Mouse (Mus musculus): ENCODE results near the gene Gm20931. TPM values are rescaled to one million over a fixed set of nuclear protein-coding genes. Genes with fewer than 3 reads are reported as not detected.
"Not testable (repeated sequence)": the region's sequence is repeated elsewhere in the genome, so short reads cannot be mapped to it uniquely, and the experiment has no call there.

Gene Gm20931
- not detected in 2 replicates for polyA plus RNA-seq (2015; fragmentation: Nextera tagmentation; extraction: Ambion mirVana)

DNA sequence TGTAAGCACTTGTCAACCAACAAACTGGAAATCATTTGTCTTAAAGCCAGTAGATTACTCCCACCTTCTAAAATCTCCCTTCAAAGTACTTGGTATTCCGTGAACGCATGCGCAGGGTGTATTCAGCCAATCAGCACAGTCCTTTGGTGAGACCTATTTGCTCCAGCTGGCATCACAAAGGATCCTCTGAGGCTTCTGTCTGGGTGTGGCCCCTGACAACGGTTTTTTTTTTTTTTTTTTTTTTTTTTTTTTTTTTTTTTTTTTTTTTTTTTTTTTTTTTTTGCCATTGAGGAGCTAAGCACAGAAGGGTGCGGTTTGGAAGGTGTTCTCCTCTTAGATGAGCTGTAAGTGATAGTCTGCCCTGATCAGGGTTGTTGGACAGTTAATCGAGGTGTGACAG lies at the start of gene Gm20931:
Gene Gm20931, plus strand, starts transcription at position 301 of the 400 bp plus-strand sequence.
- H3K36me3 ChIP-seq; H3K27ac ChIP-seq; H3K9me3 ChIP-seq; H3K27me3 ChIP-seq; H3K4me1 ChIP-seq; H3K9ac ChIP-seq; H3K4me2 ChIP-seq; ATAC-seq (ENCODE audit: borderline replicate concordance, extremely low read depth, low FRiP score, low TSS enrichment); H3K4me3 ChIP-seq: not testable (repeated sequence)
- WGBS, result 50% methylated on average over 1 of the region's 6 CpGs
